ENCODE assay signal across 8 mouse cellular contexts in the genomic region with DNA sequence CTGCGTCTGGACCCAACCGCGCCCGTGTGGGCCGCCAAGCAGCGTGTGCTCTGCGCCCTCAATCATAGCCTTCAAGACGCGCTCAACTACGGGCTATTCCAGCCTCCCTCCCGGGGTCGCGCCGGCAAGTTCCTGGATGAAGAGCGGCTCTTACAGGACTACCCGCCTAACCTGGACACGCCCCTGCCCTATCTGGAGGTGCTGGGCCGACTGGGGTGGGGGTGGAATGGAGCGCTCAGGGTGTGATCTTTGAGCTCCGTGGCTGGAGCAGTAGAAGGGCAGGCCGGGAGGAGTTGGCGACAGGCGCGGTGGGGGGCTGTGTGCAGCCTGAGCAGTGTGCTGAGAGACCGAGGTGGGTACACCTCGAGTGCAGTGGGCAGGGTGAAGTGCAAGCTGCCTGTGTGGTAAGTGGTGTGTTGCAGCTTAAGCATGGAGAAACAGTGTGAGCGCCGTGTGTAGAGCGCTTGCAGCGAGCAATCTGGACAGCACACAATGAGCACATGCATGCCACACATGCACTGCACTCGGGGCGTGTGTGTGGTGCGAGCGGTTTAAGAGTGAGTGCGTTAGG. TPM values are rescaled to one million over a fixed set of nuclear protein-coding genes. Genes with fewer than 3 reads are reported as not detected.
DNase-seq lines count a peak whose midpoint lies in the region; ATAC-seq and TF ChIP-seq lines count a peak whose summit lies in the region.

No protein-coding gene starts in this region.

- no peaks in the 10 kb centered on the region for H3K36me3 ChIP-seq in erythroblast, embryonic 14.5 days (ENCODE audit: control insufficient read depth)
- H3K36me3 ChIP-seq in kidney, postnatal 0 days (ENCODE audit: insufficient read depth, low read length): no peaks in the 10 kb centered on the region

- H3K27me3 ChIP-seq in erythroblast, embryonic 14.5 days (ENCODE audit: control insufficient read depth): peaks cover 44% of the 10 kb centered on the region
- peaks cover 6% of the 10 kb centered on the region; the same call in 1 of the 2 replicates for H3K27me3 ChIP-seq in kidney, postnatal 0 days (ENCODE audit: insufficient read depth, low read length)

- H3K9me3 ChIP-seq in erythroblast, embryonic 14.5 days (ENCODE audit: control insufficient read depth, low read length): no peaks in the 10 kb centered on the region
- no peaks in the 10 kb centered on the region for H3K9me3 ChIP-seq in kidney, postnatal 0 days (replicated peaks; ENCODE audit: low read length)

- H3K4me2 ChIP-seq in kidney, postnatal 0 days (ENCODE audit: low read length): peak overlapping the region; percentile 93

- peak overlapping the region; percentile 71 for H3K9ac ChIP-seq in kidney, postnatal 0 days (ENCODE audit: low read depth, low read length)

- H3K4me1 ChIP-seq in erythroblast, embryonic 14.5 days (ENCODE audit: control insufficient read depth): peaks cover 35% of the 10 kb centered on the region
- no peaks in the 10 kb centered on the region; the same call in 1 of the 2 replicates for H3K4me1 ChIP-seq in kidney, postnatal 0 days (replicated peaks; ENCODE audit: insufficient read depth, low read length)

- TF ChIP-seq CTCF in layer of hippocampus, adult 2 months (conservative IDR thresholded peaks at IDR 0.05): no peak
- TF ChIP-seq CTCF in brain, embryonic 14.5 days (IDR thresholded peaks at IDR 0.05; ENCODE audit: borderline replicate concordance, extremely low read depth, insufficient read depth, insufficient read length): no peak
- no peak for TF ChIP-seq CTCF in kidney, postnatal 0 days (IDR thresholded peaks at IDR 0.05; ENCODE audit: low read depth)

- peak; percentile 27 for ATAC-seq in kidney, postnatal 0 days (replicated peaks; ENCODE audit: low FRiP score, low read depth)

- no peak for DNase-seq in layer of hippocampus, adult 2 months (ENCODE audit: low spot score in 2 of 2)
- DNase-seq in layer of hippocampus, adult 9-10 months (ENCODE audit: low spot score): no peak
- DNase-seq in brain, embryonic 14.5 days (ENCODE audit: low read depth): peak; percentile 67
- no peak for DNase-seq in kidney, postnatal 0 days (ENCODE audit: low spot score)
- peak; percentile 73 for DNase-seq in neural tube, embryonic 10.5 days (ENCODE audit: extremely low spot score, low spot score)
- no peak for DNase-seq in spleen, adult 12 weeks (ENCODE audit: low spot score)
- DNase-seq in B cell, adult 2 months: no peak

- H3K4me3 ChIP-seq in layer of hippocampus, adult 2 months: peak overlapping the region; percentile 81
- peak overlapping the region; percentile 65 for H3K4me3 ChIP-seq in erythroblast, embryonic 14.5 days (replicated peaks)
- peak overlapping the region; percentile 77 for H3K4me3 ChIP-seq in kidney, postnatal 0 days (replicated peaks; ENCODE audit: low read depth, low read length)

- WGBS in kidney, postnatal 0 days: 2% methylated on average over 35 of the region's 35 CpGs

- peak overlapping the region; percentile 97 for H3K27ac ChIP-seq in layer of hippocampus, adult 2 months
- no peak overlapping the region for H3K27ac ChIP-seq in kidney, postnatal 0 days

- TF ChIP-seq POLR2A in brain, embryonic 14.5 days (IDR thresholded peaks at IDR 0.05; ENCODE audit: borderline replicate concordance, extremely low read depth, insufficient read depth, insufficient read length, poor library complexity, severe bottlenecking): no peak

RNA-seq across cellular contexts. Expression of a gene that starts 0.9 kb away (rescaled TPM):
- total RNA-seq in layer of hippocampus, adult 2 months (2021): 100 to 1,000 TPM; 243 to 251 TPM
- 31.2 and 41.5 TPM in 2 replicates for polyA plus RNA-seq in brain, embryonic 14.5 days (2012; rRNA removed)
- 0.08 and 0.16 TPM in 2 replicates for polyA plus RNA-seq in erythroblast, embryonic 14.5 days (2012)
- polyA plus RNA-seq in kidney, postnatal 0 days (2015; fragmentation: Nextera tagmentation; extraction: Ambion mirVana): 1.0 and 1.2 TPM in 2 replicates

RNA-seq across cellular contexts. Expression of a gene that starts 23.1 kb away (rescaled TPM):
- 10 to 100 TPM; 29.2 to 31.4 TPM for total RNA-seq in layer of hippocampus, adult 2 months (2021)
- polyA plus RNA-seq in brain, embryonic 14.5 days (2012; rRNA removed): 25.3 and 28.6 TPM in 2 replicates
- 0.30 and 0.59 TPM in 2 replicates for polyA plus RNA-seq in erythroblast, embryonic 14.5 days (2012)
- polyA plus RNA-seq in kidney, postnatal 0 days (2015; fragmentation: Nextera tagmentation; extraction: Ambion mirVana): 13.0 and 13.9 TPM in 2 replicates

RNA-seq across cellular contexts. Expression of a gene that starts 46.6 kb away (rescaled TPM):
- total RNA-seq in layer of hippocampus, adult 2 months (2021): 100 to 1,000 TPM; 254 to 279 TPM
- 87.2 and 99.5 TPM in 2 replicates for polyA plus RNA-seq in brain, embryonic 14.5 days (2012; rRNA removed)
- polyA plus RNA-seq in erythroblast, embryonic 14.5 days (2012): not detected in 2 replicates
- polyA plus RNA-seq in kidney, postnatal 0 days (2015; fragmentation: Nextera tagmentation; extraction: Ambion mirVana): 0.34 and 0.55 TPM in 2 replicates

Comparison
In these comparisons a context has a peak if more than half of its experiments do, and no peak if none do; other contexts are left out.
1. DNase-seq: peak in brain, embryonic 14.5 days (single experiment) and neural tube, embryonic 10.5 days (single experiment); none in layer of hippocampus, adult 2 months (0 of 2), layer of hippocampus, adult 9-10 months (single experiment), kidney, postnatal 0 days (single experiment), spleen, adult 12 weeks (single experiment) and B cell, adult 2 months (0 of 2).
2. RNA of a gene that starts 0.9 kb away (polyA plus RNA-seq): 31.2 to 41.5 TPM in brain, embryonic 14.5 days; 1.0 to 1.2 TPM in kidney, postnatal 0 days and 0.08 to 0.16 TPM in erythroblast, embryonic 14.5 days; every median in the first group is over 10 times any median in the second.
3. RNA of a gene that starts 46.6 kb away (polyA plus RNA-seq): 87.2 to 99.5 TPM in brain, embryonic 14.5 days; 0.34 to 0.55 TPM in kidney, postnatal 0 days and not detected in erythroblast, embryonic 14.5 days; every median in the first group is over 10 times any median in the second.
4. Peak in every context shown above with its lines, with median percentiles within 50 percentile points of each other: H3K4me3 ChIP-seq.